Mouse (Mus musculus): ENCODE data around the gene Kiss1r.
"Not testable (repeated sequence)": the region's sequence is repeated elsewhere in the genome, so short reads cannot be mapped to it uniquely, and the experiment has no call there.

Kiss1r gene

DNA sequence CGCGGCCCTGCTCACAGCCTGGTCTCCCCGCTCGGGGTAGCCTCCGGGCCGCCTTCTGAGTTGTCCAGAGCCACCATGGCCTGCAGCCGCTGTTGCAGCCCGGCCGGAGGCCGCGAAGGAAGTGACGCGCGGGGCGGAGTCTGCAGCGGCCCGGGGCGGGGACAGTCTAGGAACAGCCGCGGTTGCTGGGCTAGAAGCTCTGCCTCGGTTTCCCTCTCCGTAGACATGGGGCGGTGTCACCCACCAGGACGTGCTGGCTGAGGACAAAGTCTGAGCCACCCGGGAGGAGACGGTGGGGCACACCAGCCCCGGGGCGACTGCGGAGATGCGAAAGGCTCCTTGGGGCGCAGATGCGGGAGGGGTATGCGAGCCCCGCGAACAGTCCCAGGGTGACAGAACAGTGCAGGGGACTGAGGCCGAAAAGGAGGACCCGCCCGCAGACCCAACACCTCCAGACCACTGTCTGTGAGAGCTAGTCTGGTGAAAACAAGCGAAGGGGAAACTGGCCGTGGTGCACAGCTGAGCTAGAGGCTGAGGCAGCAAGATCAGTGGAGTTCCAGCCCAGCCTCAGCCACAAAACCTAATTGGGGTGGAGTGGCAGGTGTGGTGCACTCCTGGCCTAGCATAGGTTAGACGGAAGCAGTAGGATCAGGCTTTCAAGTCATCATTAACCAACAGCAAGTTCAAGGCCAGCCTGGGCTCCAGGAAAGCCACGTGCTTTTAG is at the start of gene Kiss1r:
Gene Kiss1r, plus strand, starts transcription at position 164 of the 724 bp plus-strand sequence.
- DNase-seq (ENCODE audit: low read depth, low spot score) = peak; percentile 33

- DNase-seq (ENCODE audit: low read depth, low spot score) = no peak
Measured at GRCm38 (mm10) chr10:79871845-79872244, 44.9 kb upstream of the Kiss1r start.

DNA sequence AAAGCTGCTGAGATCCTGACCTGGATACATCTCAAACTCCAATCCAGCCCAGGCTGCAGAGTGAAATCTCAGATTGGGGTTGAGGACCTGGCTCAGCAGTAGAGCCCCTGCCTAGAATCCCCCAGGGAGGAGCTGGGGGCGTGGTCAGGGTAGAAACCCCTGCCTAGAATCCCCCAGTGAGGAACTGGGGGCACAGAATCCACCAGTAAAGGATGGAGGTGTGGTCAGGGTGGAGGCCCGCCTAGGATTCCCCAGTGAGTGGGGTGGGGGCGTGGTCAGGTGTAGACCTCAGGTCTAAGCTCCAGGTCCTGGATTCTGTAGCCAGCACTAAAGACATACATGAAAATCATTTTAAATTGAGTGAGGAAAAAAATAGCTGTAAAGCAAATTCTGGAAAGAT is 43.9 kb upstream of the Kiss1r start:
- DNase-seq (ENCODE audit: low read depth, low spot score) = no peak

DNA sequence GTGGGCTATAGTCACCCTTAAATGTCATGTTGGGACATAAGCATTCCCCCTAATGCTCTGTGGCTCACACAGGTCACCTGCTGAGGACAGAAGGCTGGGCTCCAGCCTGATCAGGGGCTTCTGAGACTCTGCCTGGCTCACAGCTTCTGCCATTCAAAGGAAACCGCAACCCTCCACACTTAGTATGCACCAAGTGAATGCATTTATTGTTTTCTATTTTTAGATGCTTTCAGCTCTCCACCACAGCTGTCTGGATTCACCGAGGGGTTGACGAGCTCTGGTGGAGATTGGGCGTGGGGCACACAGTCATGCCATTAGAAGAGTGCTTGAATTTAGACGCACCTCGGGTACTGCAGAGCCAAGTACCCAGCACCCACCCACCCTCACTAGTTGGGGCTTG is 43.5 kb upstream of the Kiss1r start:
- no peak for DNase-seq (ENCODE audit: low read depth, low spot score)

GRCm38 (mm10) chr10:79873715-79874289 is 43.0 kb upstream of the Kiss1r start:
- no peak for DNase-seq (ENCODE audit: low read depth, low spot score)

GRCm38 (mm10) chr10:79874290-79874862 is 42.4 kb upstream of the Kiss1r start, which contains the start of the genes Prtn3 and Plppr3:
Gene Prtn3, plus strand, starts transcription at chr10:79874476.
Gene Plppr3, minus strand, starts transcription at chr10:79874634.
- DNase-seq (ENCODE audit: low read depth, low spot score) = no peak

DNA sequence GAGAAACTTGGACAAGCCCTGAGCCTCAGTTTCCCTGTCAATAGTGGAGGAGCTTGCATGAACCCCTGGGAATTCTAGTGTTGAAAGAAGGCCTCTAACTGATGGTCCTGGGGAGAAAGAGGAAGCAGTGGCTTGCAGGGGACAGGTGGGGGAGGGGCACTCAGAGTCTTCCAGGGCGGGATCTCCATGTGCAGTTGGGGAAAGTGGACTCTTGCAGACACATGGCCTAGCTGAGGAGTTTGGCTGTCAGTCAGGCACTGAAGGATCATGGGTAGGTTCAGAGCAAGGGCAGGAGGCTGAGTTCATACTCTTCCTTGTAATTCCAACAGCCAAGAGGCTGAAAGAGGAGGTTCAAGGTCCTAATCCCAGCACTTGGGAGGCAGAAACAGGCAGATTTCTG is 39.6 kb upstream of the Kiss1r start:
- DNase-seq (ENCODE audit: low read depth, low spot score) = no peak

GRCm38 (mm10) chr10:79877757-79878156 is 39.0 kb upstream of the Kiss1r start:
- DNase-seq (ENCODE audit: low read depth, low spot score) = no peak

- no peak for DNase-seq (ENCODE audit: low read depth, low spot score)
Measured at GRCm38 (mm10) chr10:79879527-79879926, 37.2 kb upstream of the Kiss1r start.

DNA sequence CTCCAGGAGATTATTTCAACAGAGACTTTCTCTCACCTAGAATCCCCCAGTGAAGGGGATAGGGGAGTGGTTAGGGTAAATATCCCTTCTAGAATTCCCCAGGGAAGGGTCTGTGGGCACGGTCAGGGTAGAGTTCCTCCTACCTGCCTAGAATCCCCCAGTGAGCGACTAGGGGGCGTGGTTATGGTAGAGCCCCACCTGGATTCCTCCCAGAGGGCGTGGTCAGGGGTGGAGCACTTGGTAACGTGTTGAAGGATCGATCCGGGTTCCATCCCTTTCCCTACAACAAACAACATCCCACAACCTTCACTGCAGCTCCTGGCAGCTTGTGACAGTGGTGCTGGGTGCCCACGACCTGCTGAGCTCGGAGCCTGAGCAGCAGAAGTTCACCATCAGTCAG is 36.0 kb upstream of the Kiss1r start:
- no peak for DNase-seq (ENCODE audit: low read depth, low spot score)

GRCm38 (mm10) chr10:79881981-79882380 is 34.8 kb upstream of the Kiss1r start:
- DNase-seq (ENCODE audit: low read depth, low spot score) = no peak

GRCm38 (mm10) chr10:79883297-79884084 is 33.3 kb upstream of the Kiss1r start:
- DNase-seq (ENCODE audit: low read depth, low spot score) = peak; percentile 89

- no peak for DNase-seq (ENCODE audit: low read depth, low spot score)
Measured at GRCm38 (mm10) chr10:79884446-79884845, 32.3 kb upstream of the Kiss1r start.

- DNase-seq (ENCODE audit: low read depth, low spot score) = not testable (repeated sequence)
Measured at GRCm38 (mm10) chr10:79884938-79885337, 31.8 kb upstream of the Kiss1r start.

- DNase-seq (ENCODE audit: low read depth, low spot score) = no peak
Measured at GRCm38 (mm10) chr10:79886054-79886453, 30.7 kb upstream of the Kiss1r start, which contains the start of gene Elane. Gene Elane, plus strand, starts transcription at chr10:79886247.

DNA sequence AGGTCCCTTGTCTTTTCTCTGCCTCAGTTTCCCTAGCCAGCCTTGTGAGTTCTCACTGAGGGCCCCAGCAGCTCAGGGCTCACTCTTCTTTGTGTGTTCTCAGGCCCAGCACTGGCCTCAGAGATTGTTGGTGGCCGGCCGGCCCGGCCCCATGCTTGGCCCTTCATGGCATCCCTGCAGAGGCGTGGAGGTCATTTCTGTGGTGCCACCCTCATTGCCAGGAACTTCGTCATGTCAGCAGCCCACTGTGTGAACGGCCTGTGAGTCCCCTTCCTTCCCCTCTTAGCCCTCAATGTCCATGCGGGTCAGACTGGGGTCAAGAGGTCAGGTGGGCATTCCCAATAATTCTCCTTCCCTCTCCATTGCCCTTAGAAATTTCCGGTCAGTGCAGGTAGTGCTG is 30.2 kb upstream of the Kiss1r start:
- DNase-seq (ENCODE audit: low read depth, low spot score) = no peak

DNA sequence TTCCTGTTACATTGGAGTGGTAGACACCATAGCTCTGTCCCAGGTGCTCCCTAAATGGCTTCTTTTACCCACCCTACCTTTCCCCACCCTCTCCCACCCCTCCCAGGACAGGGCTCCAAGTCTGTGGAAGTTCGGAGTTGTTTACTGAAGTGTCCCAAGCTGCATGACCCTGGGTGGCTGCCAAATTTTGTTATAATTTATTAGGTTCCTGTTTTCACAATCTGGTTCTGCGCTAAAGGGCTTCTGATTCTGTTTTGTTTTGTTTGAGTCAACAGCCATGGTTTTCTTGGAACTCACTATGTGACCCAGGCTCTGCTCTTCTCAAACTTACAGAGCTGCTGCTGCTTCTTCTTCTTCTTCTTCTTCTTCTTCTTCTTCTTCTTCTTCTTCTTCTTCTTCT is 27.4 kb upstream of the Kiss1r start:
- no peak for DNase-seq (ENCODE audit: low read depth, low spot score)

GRCm38 (mm10) chr10:79890670-79891069 is 26.1 kb upstream of the Kiss1r start, which contains the start of gene Cfd:
Gene Cfd, plus strand, starts transcription at chr10:79890853.
- DNase-seq (ENCODE audit: low read depth, low spot score) = no peak

GRCm38 (mm10) chr10:79892451-79893118 is 24.2 kb upstream of the Kiss1r start:
- DNase-seq (ENCODE audit: low read depth, low spot score) = peak; percentile 84

GRCm38 (mm10) chr10:79896306-79896705 is 20.5 kb upstream of the Kiss1r start:
- DNase-seq (ENCODE audit: low read depth, low spot score) = no peak

DNA sequence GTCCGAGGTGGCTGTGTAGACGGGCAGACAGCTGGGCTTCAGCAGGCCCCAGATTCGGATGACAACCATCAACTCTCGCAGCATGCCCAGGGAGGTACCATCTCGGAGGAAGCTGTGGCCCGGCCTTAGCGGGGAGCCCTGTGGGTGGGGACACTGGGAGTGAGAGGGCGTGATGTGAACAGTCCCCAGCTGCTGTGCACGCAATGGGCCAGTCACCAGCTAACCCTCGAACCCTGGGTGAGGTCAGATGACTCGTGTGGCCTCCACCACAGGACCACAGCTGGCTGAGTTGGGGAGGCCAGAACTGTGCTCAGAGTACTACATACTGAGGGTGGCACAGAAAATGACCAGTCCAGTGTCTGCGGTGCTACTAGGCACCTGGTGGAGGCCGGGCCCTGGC is 20.0 kb upstream of the Kiss1r start:
- no peak for DNase-seq (ENCODE audit: low read depth, low spot score)

Measured in ES-CJ7 (cell line).